Mouse (Mus musculus): ENCODE measurements around the gene Btaf1. TPM values are rescaled to one million over a fixed set of nuclear protein-coding genes. Genes with fewer than 3 reads are reported as not detected.

Gene Btaf1
- total and polyA plus RNA-seq, 3 experiments, result 31.9 to 43.2 (median 38.3) TPM

GRCm38 (mm10) chr19:36932613-36933012 is 6.7 kb downstream of the Btaf1 start:
- peaks cover 3 to 23% of the 10 kb centered on the region in 2 experiments for H3K36me3 ChIP-seq (replicated peaks in 1 of 2; ENCODE audit: control insufficient read depth in 1 of 2, insufficient read depth in 1 of 2, low read length in 1 of 2)
- H3K27ac ChIP-seq (ENCODE audit: insufficient read depth, low read depth), result no peak overlapping the region
- peak; percentile 21 for DNase-seq (ENCODE audit: extremely low read depth)
- H3K27me3 ChIP-seq (replicated peaks), result no peaks in the 10 kb centered on the region
- in situ Hi-C loops (cut with MboI; ENCODE audit: low pct_ligation_motif_present, low pct_unique_long_range_greater_than_20kb, low sequenced_read_pairs), result no loop called here
- TF ChIP-seq GABPA (IDR thresholded peaks at IDR 0.05; ENCODE audit: insufficient replicate concordance, low read depth, low read length) (no peak), RCOR1 (conservative IDR thresholded peaks at IDR 0.05; ENCODE audit: low read depth, low read length) (no peak), NELFE (IDR thresholded peaks at IDR 0.05; ENCODE audit: low read depth, low read length) (no peak), ZMIZ1 (IDR thresholded peaks at IDR 0.05; ENCODE audit: low read depth, low read length) (no peak), TBP (conservative IDR thresholded peaks at IDR 0.05; ENCODE audit: low read depth, low read length) (no peak), MAX (IDR thresholded peaks at IDR 0.05; ENCODE audit: low read length) (no peak), POLR2A (IDR thresholded peaks at IDR 0.05; ENCODE audit: low read depth, low read length) (no peak), E2F4 (IDR thresholded peaks at IDR 0.05; ENCODE audit: insufficient replicate concordance, low read depth, low read length) (no peak), MEF2A (IDR thresholded peaks at IDR 0.05; ENCODE audit: borderline replicate concordance, low read depth, low read length) (no peak), RAD21 (IDR thresholded peaks at IDR 0.05; ENCODE audit: low read depth, low read length) (no peak), MXI1 (IDR thresholded peaks at IDR 0.05; ENCODE audit: low read depth, low read length) (no peak), MYC (IDR thresholded peaks at IDR 0.05; ENCODE audit: low read depth, low read length) (no peak), HCFC1 (IDR thresholded peaks at IDR 0.05; ENCODE audit: low read depth, low read length) (no peak), ZKSCAN1 (IDR thresholded peaks at IDR 0.05; ENCODE audit: borderline replicate concordance, low read depth, low read length) (no peak), CTCF (conservative IDR thresholded peaks at IDR 0.05 in 1 of 2, IDR thresholded peaks at IDR 0.05 in 1 of 2; ENCODE audit: low read depth in 2 of 2, low read length in 2 of 2) (no peak), PAX5 (IDR thresholded peaks at IDR 0.05; ENCODE audit: low read length) (no peak), JUND (conservative IDR thresholded peaks at IDR 0.05; ENCODE audit: low read depth, low read length) (no peak), ELF1 (IDR thresholded peaks at IDR 0.05; ENCODE audit: low read depth, low read length) (no peak), USF1 (IDR thresholded peaks at IDR 0.05; ENCODE audit: low read depth, low read length) (no peak)
- H3K4me2 ChIP-seq (ENCODE audit: insufficient read depth, low read depth, poor library complexity, severe bottlenecking), result no peak overlapping the region
- H3K9me3 ChIP-seq (replicated peaks; ENCODE audit: low read length), result no peaks in the 10 kb centered on the region
- no peak overlapping the region for H3K9ac ChIP-seq (ENCODE audit: insufficient read depth, low read depth)
- H3K79me2 ChIP-seq (replicated peaks; ENCODE audit: control insufficient read depth, extremely low read depth, insufficient read depth, poor library complexity, severe bottlenecking), result peaks cover 83% of the 10 kb centered on the region
- dilution Hi-C loops (cut with MboI; ENCODE audit: extremely low pct_ligation_motif_present, extremely low pct_unique_long_range_greater_than_20kb, low sequenced_read_pairs), result no loop called here
- peaks cover 3 to 26% of the 10 kb centered on the region in 2 experiments; a peak in 3 of 4 replicates for H3K4me1 ChIP-seq (ENCODE audit: control insufficient read depth in 1 of 2, insufficient read depth in 2 of 2)
- no peak overlapping the region for H3K4me3 ChIP-seq (replicated peaks in 1 of 3; ENCODE audit: low read depth in 2 of 3, low read length in 2 of 3, poor library complexity in 1 of 3)

GRCm38 (mm10) chr19:36936285-36936684 is 10.4 kb downstream of the Btaf1 start:
- DNase-seq (ENCODE audit: extremely low read depth), result no peak
- H3K27me3 ChIP-seq (replicated peaks), result no peaks in the 10 kb centered on the region
- no peak overlapping the region for H3K4me2 ChIP-seq (ENCODE audit: insufficient read depth, low read depth, poor library complexity, severe bottlenecking)
- in situ Hi-C loops (cut with MboI; ENCODE audit: low pct_ligation_motif_present, low pct_unique_long_range_greater_than_20kb, low sequenced_read_pairs), result no loop called here
- H3K4me1 ChIP-seq (ENCODE audit: control insufficient read depth in 1 of 2, insufficient read depth in 2 of 2), result peaks cover 0 to 17% of the 10 kb centered on the region in 2 experiments; a peak in 2 of 4 replicates
- no peak overlapping the region for H3K9ac ChIP-seq (ENCODE audit: insufficient read depth, low read depth)
- H3K4me3 ChIP-seq (replicated peaks in 1 of 3; ENCODE audit: low read depth in 2 of 3, low read length in 2 of 3, poor library complexity in 1 of 3), result no peak overlapping the region
- peaks cover 80% of the 10 kb centered on the region for H3K79me2 ChIP-seq (replicated peaks; ENCODE audit: control insufficient read depth, extremely low read depth, insufficient read depth, poor library complexity, severe bottlenecking)
- H3K9me3 ChIP-seq (replicated peaks; ENCODE audit: low read length), result no peaks in the 10 kb centered on the region
- no peak for TF ChIP-seq CTCF (conservative IDR thresholded peaks at IDR 0.05 in 1 of 2, IDR thresholded peaks at IDR 0.05 in 1 of 2; ENCODE audit: low read depth in 2 of 2, low read length in 2 of 2)
- no peak for TF ChIP-seq GABPA (IDR thresholded peaks at IDR 0.05; ENCODE audit: insufficient replicate concordance, low read depth, low read length)
- no peak for TF ChIP-seq USF2 (conservative IDR thresholded peaks at IDR 0.05; ENCODE audit: low read depth, low read length)
- TF ChIP-seq ZKSCAN1 (IDR thresholded peaks at IDR 0.05; ENCODE audit: borderline replicate concordance, low read depth, low read length), result no peak
- TF ChIP-seq CHD2 (IDR thresholded peaks at IDR 0.05; ENCODE audit: low read length), result no peak
- no peak for TF ChIP-seq TBP (conservative IDR thresholded peaks at IDR 0.05; ENCODE audit: low read depth, low read length)
- no peak for TF ChIP-seq EP300 (IDR thresholded peaks at IDR 0.05; ENCODE audit: low read length)
- H3K27ac ChIP-seq (ENCODE audit: insufficient read depth, low read depth), result no peak overlapping the region
- peaks cover 3 to 31% of the 10 kb centered on the region in 2 experiments for H3K36me3 ChIP-seq (replicated peaks in 1 of 2; ENCODE audit: control insufficient read depth in 1 of 2, insufficient read depth in 1 of 2, low read length in 1 of 2)
- dilution Hi-C loops (cut with MboI; ENCODE audit: extremely low pct_ligation_motif_present, extremely low pct_unique_long_range_greater_than_20kb, low sequenced_read_pairs), result no loop called here
